Mouse (Mus musculus): ENCODE results near the gene Gfy. TPM values are rescaled to one million over a fixed set of nuclear protein-coding genes. Genes with fewer than 3 reads are reported as not detected.
A peak's percentile ranks its signal among the peaks of the same experiment; 100 is the strongest.
"Not testable (repeated sequence)": the region's sequence is repeated elsewhere in the genome, so short reads cannot be mapped to it uniquely, and the experiment has no call there.

Gfy gene
- polyA plus RNA-seq, 1 experiment from 2014 or later: not detected

DNA sequence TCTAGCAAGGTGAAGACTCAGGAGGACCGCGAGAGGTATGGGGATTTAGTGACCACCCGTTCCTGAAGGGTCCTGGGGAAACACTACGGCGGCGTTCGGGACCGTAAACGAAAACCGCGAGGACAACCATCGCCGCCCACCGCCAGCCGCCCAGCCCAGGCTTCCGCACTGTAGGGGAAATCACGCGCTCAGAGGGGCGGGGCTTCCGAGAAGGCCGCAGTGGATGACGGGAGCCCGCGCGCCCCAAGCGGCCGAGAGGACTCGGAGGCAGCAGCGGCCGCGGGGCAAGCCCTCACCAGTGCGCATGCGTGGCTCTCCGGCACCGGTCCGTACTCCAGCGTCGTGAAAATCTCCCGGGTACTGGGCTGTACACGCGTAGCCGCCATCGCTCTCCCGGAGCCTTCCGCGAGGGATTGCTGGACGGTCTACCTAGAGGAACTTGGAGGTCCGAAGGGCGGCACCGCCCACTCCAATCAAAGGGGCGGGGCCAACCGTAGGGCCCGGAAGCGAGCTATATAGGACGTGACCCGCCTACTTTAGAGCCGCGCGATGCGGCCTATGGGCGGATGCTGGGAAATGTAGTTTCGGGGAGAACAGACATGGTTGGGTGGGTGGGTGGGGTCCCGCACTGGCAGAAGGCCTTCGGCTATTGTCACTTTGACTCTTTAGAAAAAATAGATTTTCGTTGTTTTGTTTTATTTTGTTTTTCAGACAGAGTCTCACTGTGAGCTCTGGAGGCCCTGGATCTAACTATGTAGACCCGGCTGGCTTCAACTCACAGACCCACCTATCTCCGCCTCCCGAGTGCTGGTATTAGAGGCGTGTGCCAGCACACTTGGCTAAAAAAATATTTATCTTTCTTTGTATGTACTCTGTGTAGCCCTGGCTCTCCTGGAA is 25.0 kb downstream of the Gfy start, which contains the start of the genes Pih1d1 and Aldh16a1:
Pih1d1 (plus strand) TSS at position 208 of the 897 bp plus-strand sequence.
Aldh16a1 (minus strand) TSS at position 489 of the 897 bp plus-strand sequence.
- Histone ChIP-seq H3K4me3 (ENCODE audit: low read depth, low read length) (peak within 1 kb of the TSS; percentile 74), H3K36me3 (ENCODE audit: control insufficient read depth, insufficient read depth, low read length) (peaks cover 6% of the 10 kb centered on the region; the same call in 1 of the 2 replicates), H3K9ac (ENCODE audit: low read depth, low read length) (peak within 1 kb of the TSS; percentile 95), H3K9me3 (replicated peaks; ENCODE audit: control insufficient read depth, low read length) (no peaks in the 10 kb centered on the region), H3K4me1 (ENCODE audit: control insufficient read depth, insufficient read depth, low read length) (peaks cover 3% of the 10 kb centered on the region), H3K4me2 (peak within 1 kb of the TSS; percentile 91), H3K27me3 (ENCODE audit: control insufficient read depth, insufficient read depth, low read length) (no peaks in the 10 kb centered on the region), H3K27ac (ENCODE audit: low read depth, low read length) (peak within 1 kb of the TSS; percentile 93)
- peak; percentile 93 for ATAC-seq (replicated peaks; ENCODE audit: insufficient number of reproducible peaks, low FRiP score, low TSS enrichment)
- 3% methylated on average over 69 of the region's 69 CpGs for WGBS (ENCODE audit: insufficient replicate concordance)

GRCm38 (mm10) chr7:45153586-45153985 is 25.8 kb downstream of the Gfy start:
- Histone ChIP-seq H3K36me3 (ENCODE audit: control insufficient read depth, insufficient read depth, low read length) (0 out of 2 replicates have a peak, but pooled peaks cover 2% of the 10 kb centered on the region), H3K4me2 (peak overlapping the region; percentile 91), H3K27me3 (ENCODE audit: control insufficient read depth, insufficient read depth, low read length) (no peaks in the 10 kb centered on the region), H3K9ac (ENCODE audit: low read depth, low read length) (peak overlapping the region; percentile 95), H3K4me1 (ENCODE audit: control insufficient read depth, insufficient read depth, low read length) (peaks cover 3% of the 10 kb centered on the region), H3K9me3 (replicated peaks; ENCODE audit: control insufficient read depth, low read length) (no peaks in the 10 kb centered on the region), H3K4me3 (ENCODE audit: low read depth, low read length) (peak overlapping the region; percentile 74), H3K27ac (ENCODE audit: low read depth, low read length) (peak overlapping the region; percentile 93)
- no peak for ATAC-seq (replicated peaks; ENCODE audit: insufficient number of reproducible peaks, low FRiP score, low TSS enrichment)
- WGBS (ENCODE audit: insufficient replicate concordance): 6% methylated on average over 5 of the region's 5 CpGs

- not testable (repeated sequence) for H3K9ac ChIP-seq (ENCODE audit: low read depth, low read length); H3K27ac ChIP-seq (ENCODE audit: low read depth, low read length); H3K36me3 ChIP-seq (ENCODE audit: control insufficient read depth, insufficient read depth, low read length); H3K27me3 ChIP-seq (ENCODE audit: control insufficient read depth, insufficient read depth, low read length); H3K9me3 ChIP-seq (replicated peaks; ENCODE audit: control insufficient read depth, low read length); ATAC-seq (replicated peaks; ENCODE audit: insufficient number of reproducible peaks, low FRiP score, low TSS enrichment); H3K4me3 ChIP-seq (ENCODE audit: low read depth, low read length); H3K4me1 ChIP-seq (ENCODE audit: control insufficient read depth, insufficient read depth, low read length)
- 85% methylated on average over 2 of the region's 2 CpGs for WGBS (ENCODE audit: insufficient replicate concordance)
- peak overlapping the region; percentile 91 for H3K4me2 ChIP-seq
Observed at GRCm38 (mm10) chr7:45153052-45153451, 26.3 kb downstream of the Gfy start.

- Histone ChIP-seq H3K4me3 (ENCODE audit: low read depth, low read length) (no peak overlapping the region), H3K9me3 (replicated peaks; ENCODE audit: control insufficient read depth, low read length) (no peaks in the 10 kb centered on the region), H3K9ac (ENCODE audit: low read depth, low read length) (no peak overlapping the region), H3K4me2 (no peak overlapping the region), H3K4me1 (ENCODE audit: control insufficient read depth, insufficient read depth, low read length) (peaks cover 3% of the 10 kb centered on the region), H3K27ac (ENCODE audit: low read depth, low read length) (no peak overlapping the region), H3K27me3 (ENCODE audit: control insufficient read depth, insufficient read depth, low read length) (no peaks in the 10 kb centered on the region), H3K36me3 (ENCODE audit: control insufficient read depth, insufficient read depth, low read length) (no peaks in the 10 kb centered on the region)
- 53% methylated on average over 11 of the region's 11 CpGs for WGBS (ENCODE audit: insufficient replicate concordance)
- no peak for ATAC-seq (replicated peaks; ENCODE audit: insufficient number of reproducible peaks, low FRiP score, low TSS enrichment)
Observed at GRCm38 (mm10) chr7:45151303-45151702, 28.1 kb downstream of the Gfy start.

DNA sequence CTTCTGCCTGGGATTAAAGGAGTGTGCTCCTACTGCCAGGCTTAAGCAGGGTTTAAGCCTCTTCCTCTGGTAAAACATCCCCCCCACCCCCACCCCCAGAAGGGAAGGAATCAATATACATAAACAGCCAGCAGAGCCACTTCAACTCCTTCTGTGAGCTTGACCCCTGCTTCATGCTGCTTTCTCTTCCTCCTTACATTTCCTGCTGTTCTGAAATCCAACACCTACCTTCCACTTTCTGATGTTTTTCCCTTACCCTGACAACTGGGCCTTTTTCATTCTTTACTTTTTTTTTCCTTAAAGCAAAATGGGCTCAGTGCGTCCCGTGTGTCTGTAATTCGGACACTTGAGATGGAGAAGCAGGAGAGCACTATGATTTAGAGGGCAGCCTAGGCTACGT is 29.0 kb downstream of the Gfy start:
- no peak overlapping the region for H3K9ac ChIP-seq (ENCODE audit: low read depth, low read length)
- ATAC-seq (replicated peaks; ENCODE audit: insufficient number of reproducible peaks, low FRiP score, low TSS enrichment): no peak
- H3K27ac ChIP-seq (ENCODE audit: low read depth, low read length): no peak overlapping the region
- H3K36me3 ChIP-seq (ENCODE audit: control insufficient read depth, insufficient read depth, low read length): peaks cover 2% of the 10 kb centered on the region
- H3K4me2 ChIP-seq: no peak overlapping the region
- WGBS (ENCODE audit: insufficient replicate concordance): 60% methylated on average over 4 of the region's 4 CpGs
- no peaks in the 10 kb centered on the region for H3K9me3 ChIP-seq (replicated peaks; ENCODE audit: control insufficient read depth, low read length)
- no peaks in the 10 kb centered on the region for H3K27me3 ChIP-seq (ENCODE audit: control insufficient read depth, insufficient read depth, low read length)
- no peak overlapping the region for H3K4me3 ChIP-seq (ENCODE audit: low read depth, low read length)
- peaks cover 3% of the 10 kb centered on the region for H3K4me1 ChIP-seq (ENCODE audit: control insufficient read depth, insufficient read depth, low read length)

DNA sequence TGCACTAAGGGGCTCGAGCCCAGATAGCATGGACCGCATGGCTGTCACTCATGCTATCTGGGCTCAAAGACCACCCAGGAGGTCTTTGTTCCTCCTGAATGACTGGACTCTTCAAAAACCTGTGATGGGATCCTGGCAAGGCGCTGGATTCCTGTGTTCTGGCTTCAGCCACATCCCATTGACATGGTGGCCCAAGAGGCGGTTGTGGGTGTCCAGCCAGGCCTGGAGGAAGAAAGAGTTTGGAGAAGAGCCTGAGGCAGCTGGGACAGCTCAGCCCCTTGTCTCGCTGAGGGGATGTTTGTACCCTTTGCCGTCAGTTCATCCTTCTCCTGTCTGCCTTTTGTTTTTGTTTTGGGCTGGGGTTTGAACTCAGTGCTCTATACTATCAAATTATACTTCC is 29.8 kb downstream of the Gfy start:
- no peaks in the 10 kb centered on the region for H3K9me3 ChIP-seq (replicated peaks; ENCODE audit: control insufficient read depth, low read length)
- no peak for ATAC-seq (replicated peaks; ENCODE audit: insufficient number of reproducible peaks, low FRiP score, low TSS enrichment)
- 66% methylated on average over 6 of the region's 6 CpGs for WGBS (ENCODE audit: insufficient replicate concordance)
- no peak overlapping the region for H3K4me3 ChIP-seq (ENCODE audit: low read depth, low read length)
- H3K27ac ChIP-seq (ENCODE audit: low read depth, low read length): no peak overlapping the region
- no peak overlapping the region for H3K4me2 ChIP-seq
- H3K27me3 ChIP-seq (ENCODE audit: control insufficient read depth, insufficient read depth, low read length): no peaks in the 10 kb centered on the region
- H3K4me1 ChIP-seq (ENCODE audit: control insufficient read depth, insufficient read depth, low read length): peaks cover 3% of the 10 kb centered on the region; the same call in 1 of the 2 replicates
- H3K36me3 ChIP-seq (ENCODE audit: control insufficient read depth, insufficient read depth, low read length): peaks cover 3% of the 10 kb centered on the region
- H3K9ac ChIP-seq (ENCODE audit: low read depth, low read length): no peak overlapping the region

DNA sequence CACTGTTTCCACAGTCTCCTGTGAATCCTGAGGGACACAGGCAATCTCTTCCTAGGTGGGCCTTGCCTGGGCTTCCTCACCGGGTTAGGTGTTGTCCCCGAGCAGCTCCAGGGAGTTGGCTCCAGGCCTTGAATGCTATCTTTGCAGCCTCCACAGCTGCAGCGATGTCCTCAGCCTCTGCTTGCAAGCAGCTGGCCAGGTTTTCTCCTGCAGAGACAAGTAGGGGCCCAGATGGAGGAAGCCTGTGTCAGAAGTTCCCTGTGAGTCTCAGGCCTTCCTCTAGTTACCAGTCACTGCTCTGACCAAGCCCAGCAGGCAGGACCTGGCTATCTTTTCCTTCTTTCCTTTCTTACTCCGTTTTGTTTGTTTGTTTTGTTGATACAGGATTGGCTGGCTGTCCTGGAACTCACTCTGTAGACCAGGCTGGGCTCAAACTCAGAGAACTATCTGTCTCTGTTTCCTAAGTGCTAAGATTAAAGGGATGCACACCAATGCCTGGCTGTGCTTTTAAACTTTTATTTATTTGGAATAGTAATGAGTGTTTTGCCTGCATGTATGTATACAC is 30.8 kb downstream of the Gfy start:
- no peak for ATAC-seq (replicated peaks; ENCODE audit: insufficient number of reproducible peaks, low FRiP score, low TSS enrichment)

DNA sequence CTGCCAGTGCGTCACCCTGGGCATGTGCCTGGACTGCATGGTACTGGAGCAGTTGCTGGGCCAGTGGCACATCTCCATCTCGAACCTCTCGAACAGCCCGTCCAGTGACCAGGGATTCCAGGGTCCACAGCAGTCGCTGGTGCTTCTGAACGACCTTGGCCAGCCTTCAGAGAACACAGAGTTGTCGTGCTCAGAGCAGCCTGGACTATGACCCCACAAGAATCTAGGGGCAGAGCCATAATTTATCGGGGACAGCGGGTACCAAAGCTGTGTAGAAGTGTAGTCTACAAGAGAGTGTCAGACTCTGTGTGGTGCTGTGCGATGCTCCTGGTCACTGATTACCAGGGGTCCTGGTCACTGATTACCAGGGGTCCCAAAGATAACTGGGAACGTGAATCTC is 31.5 kb downstream of the Gfy start:
- no peak overlapping the region for H3K9ac ChIP-seq (ENCODE audit: low read depth, low read length)
- no peak overlapping the region for H3K4me2 ChIP-seq
- H3K27me3 ChIP-seq (ENCODE audit: control insufficient read depth, insufficient read depth, low read length): no peaks in the 10 kb centered on the region
- no peak overlapping the region for H3K4me3 ChIP-seq (ENCODE audit: low read depth, low read length)
- peaks cover 3% of the 10 kb centered on the region; the same call in 1 of the 2 replicates for H3K4me1 ChIP-seq (ENCODE audit: control insufficient read depth, insufficient read depth, low read length)
- peaks cover 3% of the 10 kb centered on the region for H3K36me3 ChIP-seq (ENCODE audit: control insufficient read depth, insufficient read depth, low read length)
- no peak for ATAC-seq (replicated peaks; ENCODE audit: insufficient number of reproducible peaks, low FRiP score, low TSS enrichment)
- 79% methylated on average over 11 of the region's 11 CpGs for WGBS (ENCODE audit: insufficient replicate concordance)
- no peaks in the 10 kb centered on the region for H3K9me3 ChIP-seq (replicated peaks; ENCODE audit: control insufficient read depth, low read length)
- no peak overlapping the region for H3K27ac ChIP-seq (ENCODE audit: low read depth, low read length)

More for the DNA sequence above, 30.8 kb downstream of the Gfy start:
- Histone ChIP-seq H3K36me3 (ENCODE audit: control insufficient read depth, insufficient read depth, low read length) (peaks cover 3% of the 10 kb centered on the region), H3K9me3 (replicated peaks; ENCODE audit: control insufficient read depth, low read length) (no peaks in the 10 kb centered on the region), H3K9ac (ENCODE audit: low read depth, low read length) (0 out of 2 replicates have a peak overlapping the region, but pooled peaks have one; percentile 1), H3K4me2 (no peak overlapping the region), H3K27me3 (ENCODE audit: control insufficient read depth, insufficient read depth, low read length) (no peaks in the 10 kb centered on the region), H3K4me3 (ENCODE audit: low read depth, low read length) (no peak overlapping the region), H3K4me1 (ENCODE audit: control insufficient read depth, insufficient read depth, low read length) (peaks cover 3% of the 10 kb centered on the region; the same call in 1 of the 2 replicates), H3K27ac (ENCODE audit: low read depth, low read length) (0 out of 2 replicates have a peak overlapping the region, but pooled peaks have one; percentile 15)
- WGBS (ENCODE audit: insufficient replicate concordance): 39% methylated on average over 4 of the region's 4 CpGs

Measured in heart, embryonic 11.5 days (tissue).